10 mouse cellular contexts compared by ENCODE assay signal in genomic region chr11:109444600-109444999, GRCm38 (mm10). TPM values are rescaled to one million over a fixed set of nuclear protein-coding genes. Genes with fewer than 3 reads are reported as not detected.
DNase-seq lines count a peak whose midpoint lies in the region; ATAC-seq and TF ChIP-seq lines count a peak whose summit lies in the region.
"Had no signal": no experiment of that assay in that cellular context is flagged by ENCODE, and none has a peak within 500 bp of the region (broad histone marks: within the 10 kb centered on the region; RNA-seq: fewer than 3 reads in every experiment).

No protein-coding gene starts in this region.

- no peak overlapping the region for H3K4me2 ChIP-seq in intestine, embryonic 16.5 days (ENCODE audit: low read depth, low read length)

- H3K27me3 ChIP-seq in heart, embryonic 10.5 days (ENCODE audit: insufficient read depth, poor library complexity, severe bottlenecking), result no peaks in the 10 kb centered on the region
- no peaks in the 10 kb centered on the region for H3K27me3 ChIP-seq in thymus, adult 2 months (ENCODE audit: control insufficient read depth, insufficient read depth, low read length)
- H3K27me3 ChIP-seq in small intestine, adult 2 months (ENCODE audit: control insufficient read depth, insufficient read depth, low read length), result no peaks in the 10 kb centered on the region
- no peaks in the 10 kb centered on the region for H3K27me3 ChIP-seq in intestine, embryonic 16.5 days (replicated peaks; ENCODE audit: control insufficient read depth, insufficient read depth, low read length)

- 0 out of 2 replicates have a peak, but pooled peaks cover under 1% of the 10 kb centered on the region for H3K36me3 ChIP-seq in heart, embryonic 10.5 days
- no peaks in the 10 kb centered on the region for H3K36me3 ChIP-seq in thymus, adult 2 months (ENCODE audit: control insufficient read depth, insufficient read depth, low read length)
- H3K36me3 ChIP-seq in small intestine, adult 2 months (ENCODE audit: control insufficient read depth, insufficient read depth, low read length), result no peaks in the 10 kb centered on the region
- no peaks in the 10 kb centered on the region for H3K36me3 ChIP-seq in intestine, embryonic 16.5 days (ENCODE audit: control insufficient read depth, insufficient read depth, low read length)

- 0 out of 2 replicates have a peak overlapping the region, but pooled peaks have one; percentile 8 for H3K27ac ChIP-seq in heart, embryonic 10.5 days
- H3K27ac ChIP-seq in thymus, adult 2 months (ENCODE audit: control insufficient read depth, insufficient read depth, low read length), result no peak overlapping the region
- H3K27ac ChIP-seq in small intestine, adult 2 months (ENCODE audit: insufficient read depth, low read depth, low read length), result no peak overlapping the region
- H3K27ac ChIP-seq in intestine, embryonic 16.5 days (ENCODE audit: low read length), result no peak overlapping the region

- TF ChIP-seq CTCF in thymus, adult 2 months (IDR thresholded peaks at IDR 0.05; ENCODE audit: borderline replicate concordance, control insufficient read depth, extremely low read depth, insufficient read depth, low read length, poor library complexity), result peak; percentile 58; the same call in 1 of the 2 replicates
- peak; percentile 40; the same call in 1 of the 2 replicates for TF ChIP-seq CTCF in small intestine, adult 2 months (IDR thresholded peaks at IDR 0.05; ENCODE audit: extremely low read depth, insufficient read length, insufficient replicate concordance, low read depth, low read length)

- H3K9me3 ChIP-seq in heart, embryonic 10.5 days, result no peaks in the 10 kb centered on the region
- no peaks in the 10 kb centered on the region for H3K9me3 ChIP-seq in intestine, embryonic 16.5 days (ENCODE audit: control insufficient read depth, low read length)

- ATAC-seq in granulocyte monocyte progenitor cell, adult 5-6 weeks (replicated peaks; ENCODE audit: poor library complexity, severe bottlenecking), result peak; percentile 47
- ATAC-seq in intestine, embryonic 16.5 days, result no peak

- DNase-seq in heart, embryonic 10.5 days (ENCODE audit: low spot score), result no peak
- DNase-seq in heart, adult 9 months (ENCODE audit: low spot score in 2 of 2), result no peak
- DNase-seq in thymus, adult 2 months, result peak; percentile 58
- DNase-seq in thymus, adult 18-20 months, result no peak
- DNase-seq in layer of hippocampus, adult 9-10 months (ENCODE audit: low spot score), result no peak

- H3K9ac ChIP-seq in intestine, embryonic 16.5 days (ENCODE audit: low read depth, low read length), result no peak overlapping the region

- WGBS in heart, embryonic 10.5 days, result 56% methylated on average over 7 of the region's 7 CpGs
- WGBS in thymus, adult 2 months, result 66% methylated on average over 7 of the region's 7 CpGs
- WGBS in small intestine, adult 2 months, result 70% methylated on average over 7 of the region's 7 CpGs
- 70% methylated on average over 7 of the region's 7 CpGs for WGBS in intestine, embryonic 16.5 days

- no peak overlapping the region for H3K4me3 ChIP-seq in heart, embryonic 10.5 days
- no peak overlapping the region for H3K4me3 ChIP-seq in thymus, adult 2 months (ENCODE audit: control insufficient read depth, insufficient read depth, low read length)
- H3K4me3 ChIP-seq in small intestine, adult 2 months (ENCODE audit: low read depth, low read length), result no peak overlapping the region
- H3K4me3 ChIP-seq in intestine, embryonic 16.5 days (ENCODE audit: low read length), result no peak overlapping the region

- TF ChIP-seq POLR2A in thymus, adult 2 months (IDR thresholded peaks at IDR 0.05; ENCODE audit: control insufficient read depth, extremely low read depth, insufficient read depth, low read length, poor library complexity), result no peak
- TF ChIP-seq POLR2A in small intestine, adult 2 months (IDR thresholded peaks at IDR 0.05; ENCODE audit: low read depth, low read length), result no peak

- peaks cover 19% of the 10 kb centered on the region for H3K4me1 ChIP-seq in heart, embryonic 10.5 days
- H3K4me1 ChIP-seq in thymus, adult 2 months (replicated peaks; ENCODE audit: control insufficient read depth, insufficient read depth, low read length), result peaks cover 10% of the 10 kb centered on the region
- H3K4me1 ChIP-seq in small intestine, adult 2 months (ENCODE audit: control insufficient read depth, insufficient read depth, insufficient read length, low read length), result no peaks in the 10 kb centered on the region; the same call in 1 of the 2 replicates
- peaks cover under 1% of the 10 kb centered on the region for H3K4me1 ChIP-seq in intestine, embryonic 16.5 days (ENCODE audit: control insufficient read depth, insufficient read depth, low read length)

RNA-seq across cellular contexts. Expression of gene Amz2, which starts 18.9 kb away (rescaled TPM):
- 35.4 and 37.1 TPM in 2 replicates for polyA plus RNA-seq in heart, embryonic 10.5 days (2016; fragmentation: Nextera tagmentation; extraction: Ambion mirVana)
- polyA plus RNA-seq in thymus, adult 2 months (2012; rRNA removed), result 55.9 and 75.3 TPM in 2 replicates
- 38.0 and 41.1 TPM in 2 replicates for total RNA-seq in granulocyte monocyte progenitor cell, adult 5-6 weeks (2014; fragmentation: Nextera tagmentation)
- total RNA-seq in granulocyte monocyte progenitor cell, adult 5-6 weeks (2017), result 37.5 and 49.5 TPM in 2 replicates
- 4.2 and 10.5 TPM in 2 replicates for polyA plus RNA-seq in small intestine, adult 2 months (2012; rRNA removed)
- 35.9 and 39.1 TPM in 2 replicates for polyA plus RNA-seq in intestine, embryonic 16.5 days (2015; fragmentation: Nextera tagmentation; extraction: Ambion mirVana)

RNA-seq across cellular contexts. Expression of gene Arsg, which starts 28.6 kb away (rescaled TPM):
- polyA plus RNA-seq in heart, embryonic 10.5 days (2016; fragmentation: Nextera tagmentation; extraction: Ambion mirVana), result 3.3 and 4.6 TPM in 2 replicates
- 3.9 and 4.0 TPM in 2 replicates for polyA plus RNA-seq in thymus, adult 2 months (2012; rRNA removed)
- 1.4 and 2.1 TPM in 2 replicates for total RNA-seq in granulocyte monocyte progenitor cell, adult 5-6 weeks (2014; fragmentation: Nextera tagmentation)
- 1.5 and 1.6 TPM in 2 replicates for total RNA-seq in granulocyte monocyte progenitor cell, adult 5-6 weeks (2017)
- polyA plus RNA-seq in small intestine, adult 2 months (2012; rRNA removed), result 3.1 and 4.2 TPM in 2 replicates
- polyA plus RNA-seq in intestine, embryonic 16.5 days (2015; fragmentation: Nextera tagmentation; extraction: Ambion mirVana), result 3.1 and 4.6 TPM in 2 replicates

RNA-seq across cellular contexts. Expression of gene Slc16a6, which starts 28.8 kb away (rescaled TPM):
- 12.7 and 16.5 TPM in 2 replicates for polyA plus RNA-seq in heart, embryonic 10.5 days (2016; fragmentation: Nextera tagmentation; extraction: Ambion mirVana)
- 9.0 and 11.2 TPM in 2 replicates for polyA plus RNA-seq in thymus, adult 2 months (2012; rRNA removed)
- 41.4 and 42.6 TPM in 2 replicates for total RNA-seq in granulocyte monocyte progenitor cell, adult 5-6 weeks (2014; fragmentation: Nextera tagmentation)
- 14.9 and 16.6 TPM in 2 replicates for total RNA-seq in granulocyte monocyte progenitor cell, adult 5-6 weeks (2017)
- 4.2 and 7.8 TPM in 2 replicates for polyA plus RNA-seq in small intestine, adult 2 months (2012; rRNA removed)
- 26.6 and 33.9 TPM in 2 replicates for polyA plus RNA-seq in intestine, embryonic 16.5 days (2015; fragmentation: Nextera tagmentation; extraction: Ambion mirVana)

RNA-seq across cellular contexts. Expression of gene 9930022D16Rik, which starts 30.9 kb away (rescaled TPM):
- not detected in 2 replicates for polyA plus RNA-seq in heart, embryonic 10.5 days (2016; fragmentation: Nextera tagmentation; extraction: Ambion mirVana)
- not detected in 2 replicates for polyA plus RNA-seq in thymus, adult 2 months (2012; rRNA removed)
- total RNA-seq in granulocyte monocyte progenitor cell, adult 5-6 weeks (2014; fragmentation: Nextera tagmentation), result not detected in 2 replicates
- not detected in 2 replicates for total RNA-seq in granulocyte monocyte progenitor cell, adult 5-6 weeks (2017)
- polyA plus RNA-seq in small intestine, adult 2 months (2012; rRNA removed), result not detected in 2 replicates
- polyA plus RNA-seq in intestine, embryonic 16.5 days (2015; fragmentation: Nextera tagmentation; extraction: Ambion mirVana), result not detected in 2 replicates
- polyA plus RNA-seq: large intestine, adult 2 months; neural tube, embryonic 14.5 days had no signal
